Mouse (Mus musculus): Measurements from ENCODE around the gene Zswim5.

DNA sequence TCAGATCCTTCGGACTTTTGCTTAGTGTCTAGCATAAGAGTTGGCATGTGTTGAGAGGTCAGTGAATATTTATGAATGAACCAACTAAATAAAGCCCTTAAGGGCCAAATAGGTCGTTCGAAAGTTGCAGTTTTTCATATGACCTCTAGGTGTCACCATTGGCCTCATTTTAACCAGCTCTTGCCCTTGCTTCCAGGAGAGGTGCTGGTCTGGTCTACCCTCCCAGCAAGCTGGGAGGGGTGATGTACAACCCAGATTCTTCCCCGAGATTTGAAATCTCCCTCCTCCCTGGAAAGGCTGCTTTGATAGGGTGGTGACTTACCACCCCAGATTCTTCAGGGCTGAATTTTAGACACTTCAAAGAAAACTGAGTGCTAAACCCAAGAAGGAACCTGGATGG, 49.4 kb upstream of the Zswim5 start:
- TF ChIP-seq POLR2A (IDR thresholded peaks at IDR 0.05; ENCODE audit: borderline replicate concordance, control insufficient read depth, low read depth, low read length) = no peak
- TF ChIP-seq CTCF (IDR thresholded peaks at IDR 0.05; ENCODE audit: control insufficient read depth, insufficient read depth, low read length) = peak; percentile 46
